Mouse (Mus musculus) small intestine, adult 2 months (tissue): Measurements from ENCODE around the gene Acaca. TPM values are rescaled to one million over a fixed set of nuclear protein-coding genes. Genes with fewer than 3 reads are reported as not detected.
"Not testable (repeated sequence)": the region's sequence is repeated elsewhere in the genome, so short reads cannot be mapped to it uniquely, and the experiment has no call there.

Source experiments
- H3K27ac ChIP-seq: fragments of 200-500 bp; 2 replicates; pipeline ENCODE4 v1.5.1; 2012; ENCODE audit warnings: low read depth, low read length, control low read depth, inconsistent platforms; ENCODE audit not compliant: insufficient read depth
- H3K27me3 ChIP-seq: fragments of 200-500 bp; 2 replicates; pipeline ENCODE4 v1.6.1; 2012; ENCODE audit warnings: mild to moderate bottlenecking, moderate library complexity, low read length, inconsistent platforms; ENCODE audit not compliant: control insufficient read depth, insufficient read depth
- H3K36me3 ChIP-seq: fragments of 200-500 bp; 2 replicates; pipeline ENCODE4 v1.6.1; 2012; ENCODE audit warnings: mild to moderate bottlenecking, low read length, control low read depth, inconsistent platforms; ENCODE audit not compliant: control insufficient read depth, insufficient read depth
- H3K4me1 ChIP-seq: fragments of 200-500 bp; 2 replicates; pipeline ENCODE4 v1.6.1; 2012; ENCODE audit warnings: low read length, inconsistent platforms, mixed read lengths; ENCODE audit not compliant: control insufficient read depth, insufficient read depth, insufficient read length
- H3K4me3 ChIP-seq: fragments of 200-500 bp; 2 replicates; pipeline ENCODE4 v1.5.1; 2012; ENCODE audit warnings: low read depth, mild to moderate bottlenecking, control low read depth, inconsistent platforms, low read length, moderate library complexity
- CTCF ChIP-seq: fragments of 200-500 bp; IDR thresholded peaks from 2 replicates; pipeline ENCODE4 v1.5.1; 2012; ENCODE audit warnings: low read depth, mild to moderate bottlenecking, control low read depth, inconsistent platforms, low read length, moderate library complexity, mixed read lengths; ENCODE audit not compliant: insufficient replicate concordance, insufficient read length; ENCODE audit errors: extremely low read depth
- POLR2A ChIP-seq: fragments of 200-500 bp; IDR thresholded peaks from 2 replicates; pipeline ENCODE4 v1.6.1; 2012; ENCODE audit warnings: low read depth, mild to moderate bottlenecking, control low read depth, inconsistent platforms, low read length, moderate library complexity
- WGBS: fragments of 180-500 bp; shearing (Covaris S2); methylation state at CpG from one replicate; pipeline ENCODE4 v1.1.7; 2018; 5-methylcytosine and 5-hydroxymethylcytosine counted together
- polyA plus RNA-seq: library from polyadenylated mRNA; depleted of rRNA; stranded (reverse); fragments of >200 nt; gene quantifications from 2 replicates; pipeline ENCODE4 v1.2.3, GENCODE M21; 2012

Gene Acaca
- polyA plus RNA-seq, 1 experiment, result 4.0 TPM

DNA sequence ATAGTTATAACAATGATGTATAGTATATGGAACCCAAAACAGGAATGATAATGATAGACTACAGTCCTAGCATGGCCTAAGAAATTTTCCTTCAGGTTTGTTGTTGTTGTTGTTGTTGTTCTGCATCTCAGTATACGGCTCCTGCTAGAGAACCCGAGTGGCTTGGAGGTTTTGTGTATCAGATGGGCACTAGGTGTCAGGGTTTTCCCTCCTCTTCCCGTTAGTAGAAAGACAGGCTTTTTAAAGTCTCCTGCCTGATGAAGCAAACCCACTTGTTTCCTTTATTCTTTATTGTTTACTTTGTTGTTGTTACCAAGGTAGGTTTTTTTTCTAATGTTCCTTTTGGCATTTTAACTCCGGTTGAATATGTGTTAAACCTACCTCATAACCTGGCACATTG is 197.6 kb downstream of the Acaca start:
- H3K27me3 ChIP-seq, result no peaks in the 10 kb centered on the region
- no peak overlapping the region for H3K4me3 ChIP-seq
- no peaks in the 10 kb centered on the region for H3K4me1 ChIP-seq
- H3K27ac ChIP-seq, result no peak overlapping the region
- WGBS, result 84% methylated on average over 4 of the region's 4 CpGs
- peaks cover 10% of the 10 kb centered on the region for H3K36me3 ChIP-seq
- TF ChIP-seq POLR2A, result no peak
- TF ChIP-seq CTCF, result no peak

DNA sequence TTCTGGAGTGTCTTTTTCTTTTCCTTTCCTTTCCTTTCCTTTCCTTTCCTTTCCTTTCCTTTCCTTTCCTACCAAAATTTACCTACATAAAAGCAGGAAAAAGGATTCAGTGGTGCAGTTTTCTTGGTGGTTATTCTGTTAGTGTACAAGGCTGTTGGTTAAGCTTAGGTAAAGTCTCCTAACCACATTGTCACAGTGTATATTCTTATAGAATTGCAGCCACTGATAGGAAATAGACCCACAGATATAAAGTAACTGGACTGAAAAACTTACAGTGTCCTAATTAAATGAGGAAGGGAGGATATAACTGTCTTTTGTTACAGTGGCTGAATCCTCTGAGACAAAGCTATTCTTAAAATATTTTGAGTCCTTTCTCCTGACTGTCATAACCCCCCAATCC is 202.9 kb downstream of the Acaca start:
- Histone ChIP-seq H3K27me3 (no peaks in the 10 kb centered on the region), H3K27ac (no peak overlapping the region), H3K36me3 (peaks cover 8% of the 10 kb centered on the region), H3K4me1 (no peaks in the 10 kb centered on the region), H3K4me3 (no peak overlapping the region)
- no peak for TF ChIP-seq CTCF
- no peak for TF ChIP-seq POLR2A

DNA sequence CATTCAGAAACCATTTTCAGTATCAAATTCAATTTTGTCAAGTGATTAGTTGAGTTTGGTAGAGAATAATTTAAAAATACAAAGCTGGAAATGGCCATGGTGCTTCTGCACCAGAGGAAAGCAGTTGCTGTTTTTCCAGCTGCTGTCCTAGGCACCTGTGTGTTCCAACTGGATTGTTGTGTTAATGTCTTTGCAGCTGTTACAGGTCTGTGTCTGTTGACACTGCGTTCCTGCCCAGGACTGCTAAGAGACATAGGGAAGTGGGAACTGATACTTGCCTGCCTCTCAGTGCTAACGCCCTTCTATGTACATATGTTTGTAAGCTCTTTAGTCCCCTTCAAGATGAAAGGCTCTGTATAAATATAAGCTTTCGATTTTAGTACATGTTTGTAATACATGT is 203.4 kb downstream of the Acaca start:
- TF ChIP-seq CTCF, result no peak
- no peak for TF ChIP-seq POLR2A
- Histone ChIP-seq H3K4me1 (no peaks in the 10 kb centered on the region), H3K4me3 (no peak overlapping the region), H3K27me3 (no peaks in the 10 kb centered on the region), H3K27ac (no peak overlapping the region), H3K36me3 (peaks cover 8% of the 10 kb centered on the region)
- 60% methylated on average over 3 of the region's 3 CpGs for WGBS

DNA sequence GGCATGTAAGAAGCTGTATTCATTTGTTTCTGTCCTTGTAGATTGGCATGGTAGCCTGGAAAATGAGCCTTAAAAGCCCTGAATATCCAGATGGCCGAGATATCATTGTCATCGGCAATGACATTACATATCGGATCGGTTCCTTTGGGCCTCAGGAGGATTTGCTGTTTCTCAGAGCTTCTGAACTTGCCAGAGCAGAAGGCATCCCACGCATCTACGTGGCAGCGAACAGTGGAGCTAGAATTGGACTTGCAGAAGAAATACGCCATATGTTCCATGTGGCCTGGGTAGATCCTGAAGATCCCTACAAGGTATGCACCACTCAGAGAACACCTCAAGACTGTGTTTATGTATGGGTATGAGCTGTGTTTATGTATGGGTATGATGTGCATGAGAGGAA is 208.8 kb downstream of the Acaca start:
- not testable (repeated sequence) for H3K4me3 ChIP-seq, H3K27ac ChIP-seq, H3K36me3 ChIP-seq, H3K4me1 ChIP-seq, H3K27me3 ChIP-seq
- 99% methylated on average over 8 of the region's 8 CpGs for WGBS

DNA sequence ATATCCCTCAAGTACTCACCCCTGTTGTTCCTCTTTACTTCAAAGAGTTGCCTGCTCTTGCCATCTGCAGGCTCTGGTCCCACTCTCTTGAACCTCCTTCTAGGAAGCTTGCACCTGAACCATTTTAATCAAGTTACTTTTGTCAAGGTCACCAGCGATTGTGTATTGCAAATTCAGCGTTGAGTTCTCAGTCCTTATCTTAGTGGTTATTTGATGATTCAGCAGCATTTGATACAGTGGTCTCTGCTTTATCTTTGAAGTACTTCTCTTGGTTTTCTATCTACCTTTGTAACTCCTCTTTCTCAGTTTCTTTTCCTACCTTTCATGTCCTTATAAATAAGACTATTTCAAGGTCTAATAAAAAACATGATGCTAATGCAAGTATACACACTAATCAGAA is 211.2 kb downstream of the Acaca start:
- WGBS, result 29% methylated on average over 2 of the region's 2 CpGs
- Histone ChIP-seq H3K4me3 (no peak overlapping the region), H3K4me1 (no peaks in the 10 kb centered on the region), H3K36me3 (peaks cover 2% of the 10 kb centered on the region; the same call in 1 of the 2 replicates), H3K27me3 (no peaks in the 10 kb centered on the region), H3K27ac (no peak overlapping the region)
- no peak for TF ChIP-seq POLR2A
- no peak for TF ChIP-seq CTCF

DNA sequence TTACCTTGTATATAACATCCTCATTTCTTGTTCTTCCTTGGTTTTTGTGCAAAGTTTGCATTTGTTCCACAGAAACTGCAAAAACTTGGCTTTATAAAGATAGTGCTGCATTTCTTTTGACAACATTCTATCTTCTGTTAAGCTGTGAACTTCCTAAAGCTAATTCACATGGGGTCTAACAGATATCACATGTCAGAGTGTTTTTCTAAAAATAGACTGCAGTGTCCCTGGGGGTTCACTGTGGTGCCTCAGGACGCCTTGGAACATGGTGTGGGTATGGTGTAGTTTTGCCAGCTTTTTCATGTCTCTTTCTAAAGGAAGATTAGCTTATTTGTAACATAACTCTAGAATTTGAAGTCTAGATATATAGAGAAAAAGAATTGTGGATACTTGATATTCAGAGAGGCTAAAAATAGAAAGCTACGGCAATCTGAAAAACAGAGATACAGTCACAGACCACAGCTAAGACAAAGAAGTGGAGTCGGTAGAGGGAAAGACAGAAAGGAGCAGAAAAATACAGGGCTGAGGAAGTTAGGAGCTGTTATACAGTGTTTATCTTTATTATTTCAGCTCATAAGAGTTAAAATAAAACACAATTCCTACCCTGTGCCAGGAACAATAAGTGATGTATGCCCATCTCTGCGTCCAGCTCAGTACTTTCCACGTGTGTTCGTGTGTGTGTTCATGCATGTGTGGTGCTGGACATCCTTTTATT is 215.2 kb downstream of the Acaca start:
- no peak overlapping the region for H3K27ac ChIP-seq
- H3K4me1 ChIP-seq, result no peaks in the 10 kb centered on the region
- TF ChIP-seq POLR2A, result no peak
- TF ChIP-seq CTCF, result no peak
- 86% methylated on average over 6 of the region's 6 CpGs for WGBS
- no peaks in the 10 kb centered on the region for H3K27me3 ChIP-seq
- H3K36me3 ChIP-seq, result 0 out of 2 replicates have a peak, but pooled peaks cover 2% of the 10 kb centered on the region
- no peak overlapping the region for H3K4me3 ChIP-seq

DNA sequence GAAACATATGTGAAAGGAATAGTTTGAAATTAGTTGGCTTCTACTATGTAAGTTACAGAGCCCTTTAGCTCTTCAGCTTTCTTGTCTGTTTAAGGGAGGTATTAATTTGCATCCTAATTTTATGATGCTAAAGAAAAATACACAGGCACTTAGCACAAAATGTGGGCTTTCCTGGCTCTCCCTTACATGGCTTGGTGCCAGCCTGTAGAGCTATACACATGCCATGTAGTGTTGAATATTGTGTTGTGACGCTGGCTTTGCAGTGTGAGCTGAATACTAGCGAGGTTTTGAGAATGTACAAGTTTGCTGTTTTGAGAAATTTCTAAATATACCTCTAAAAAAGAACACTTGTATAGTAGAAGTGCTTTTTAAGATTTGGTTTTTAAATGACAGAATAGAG is 218.3 kb downstream of the Acaca start:
- 0 out of 2 replicates have a peak, but pooled peaks cover 1% of the 10 kb centered on the region for H3K36me3 ChIP-seq

More for the DNA sequence above, 218.3 kb downstream of the Acaca start:
- 90% methylated on average over 2 of the region's 2 CpGs for WGBS
- Histone ChIP-seq H3K4me1 (no peaks in the 10 kb centered on the region), H3K4me3 (no peak overlapping the region), H3K27ac (no peak overlapping the region), H3K27me3 (no peaks in the 10 kb centered on the region)
- TF ChIP-seq POLR2A, result no peak
